Mouse (Mus musculus): ENCODE measurements around the gene Mesp2.

Gene Mesp2

GRCm38 (mm10) chr7:79803887-79804286 is 6.6 kb upstream of the Mesp2 start:
- no peak for DNase-seq (ENCODE audit: low read depth, low spot score)

GRCm38 (mm10) chr7:79808561-79808960 is 2.0 kb upstream of the Mesp2 start:
- no peak for DNase-seq (ENCODE audit: low read depth, low spot score)

- no peak for DNase-seq (ENCODE audit: low read depth, low spot score)
Observed at GRCm38 (mm10) chr7:79813409-79813808, 2.9 kb downstream of the Mesp2 start.

GRCm38 (mm10) chr7:79818321-79818720 is 7.8 kb downstream of the Mesp2 start:
- no peak for DNase-seq (ENCODE audit: low read depth, low spot score)

- no peak for DNase-seq (ENCODE audit: low read depth, low spot score)
Observed at GRCm38 (mm10) chr7:79819515-79819914, 9.0 kb downstream of the Mesp2 start.

GRCm38 (mm10) chr7:79819996-79820395 is 9.5 kb downstream of the Mesp2 start:
- no peak for DNase-seq (ENCODE audit: low read depth, low spot score)

GRCm38 (mm10) chr7:79822092-79822695 is 11.7 kb downstream of the Mesp2 start:
- no peak for DNase-seq (ENCODE audit: low read depth, low spot score)

- no peak for DNase-seq (ENCODE audit: low read depth, low spot score)
Observed at GRCm38 (mm10) chr7:79828341-79828740, 17.8 kb downstream of the Mesp2 start.

GRCm38 (mm10) chr7:79831145-79831544 is 20.6 kb downstream of the Mesp2 start:
- no peak for DNase-seq (ENCODE audit: low read depth, low spot score)

- DNase-seq (ENCODE audit: low read depth, low spot score): no peak
Observed at GRCm38 (mm10) chr7:79831585-79831984, 21.1 kb downstream of the Mesp2 start.

GRCm38 (mm10) chr7:79832980-79833379 is 22.5 kb downstream of the Mesp2 start:
- no peak for DNase-seq (ENCODE audit: low read depth, low spot score)

GRCm38 (mm10) chr7:79835196-79835595 is 24.7 kb downstream of the Mesp2 start:
- DNase-seq (ENCODE audit: low read depth, low spot score): no peak

GRCm38 (mm10) chr7:79837247-79837646 is 26.7 kb downstream of the Mesp2 start:
- no peak for DNase-seq (ENCODE audit: low read depth, low spot score)

GRCm38 (mm10) chr7:79842163-79842562 is 31.6 kb downstream of the Mesp2 start:
- no peak for DNase-seq (ENCODE audit: low read depth, low spot score)

GRCm38 (mm10) chr7:79844090-79844802 is 33.7 kb downstream of the Mesp2 start:
- no peak for DNase-seq (ENCODE audit: low read depth, low spot score)

- no peak for DNase-seq (ENCODE audit: low read depth, low spot score)
Observed at GRCm38 (mm10) chr7:79846342-79846741, 35.8 kb downstream of the Mesp2 start.

GRCm38 (mm10) chr7:79847456-79848451 is 37.2 kb downstream of the Mesp2 start:
- no peak for DNase-seq (ENCODE audit: low read depth, low spot score)

- no peak for DNase-seq (ENCODE audit: low read depth, low spot score)
Observed at GRCm38 (mm10) chr7:79856305-79856704, 45.8 kb downstream of the Mesp2 start.

GRCm38 (mm10) chr7:79858202-79858934 is 47.8 kb downstream of the Mesp2 start:
- DNase-seq (ENCODE audit: low read depth, low spot score): no peak

GRCm38 (mm10) chr7:79858956-79859630 is 48.6 kb downstream of the Mesp2 start:
- no peak for DNase-seq (ENCODE audit: low read depth, low spot score)

GRCm38 (mm10) chr7:79860811-79861210 is 50.3 kb downstream of the Mesp2 start, which contains the start of gene Anpep:
TSS of gene Anpep (minus strand) at chr7:79861059.
- DNase-seq (ENCODE audit: low read depth, low spot score): no peak
